Mouse (Mus musculus) megakaryocyte, embryonic 14.5 days (primary cell): ENCODE data around the gene 1700025G04Rik.

ENCODE experiments used
- FLI1 ChIP-seq: IDR thresholded peaks from 2 replicates; pipeline ENCODE4 v1.6.1; 2012; ENCODE audit warnings: low read length, inconsistent platforms, mixed read lengths
- GATA1 ChIP-seq: IDR thresholded peaks from 3 replicates; pipeline ENCODE4 v1.6.1; 2012; ENCODE audit warnings: mixed read lengths, low read length, inconsistent platforms, borderline replicate concordance

DNA sequence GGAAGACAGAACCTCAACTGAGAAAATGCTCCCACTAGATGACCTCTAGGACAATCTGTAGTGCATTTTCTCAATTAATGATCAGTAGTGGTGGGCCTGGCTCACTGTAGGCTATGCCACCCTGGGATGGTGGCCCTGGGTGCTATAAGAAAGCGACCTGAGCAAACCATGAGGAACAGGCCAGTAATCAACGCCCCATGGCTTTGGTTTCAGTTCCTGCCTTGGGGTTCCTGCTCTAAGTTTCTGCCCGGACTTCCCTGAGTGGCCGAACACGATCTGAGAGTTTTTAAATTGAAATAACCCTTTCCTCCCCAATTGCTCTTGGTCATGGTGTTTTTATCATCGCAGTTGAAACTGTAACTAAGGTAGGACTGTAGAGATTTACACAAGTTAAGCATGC lies 69.1 kb downstream of the 1700025G04Rik start:
- no peak for TF ChIP-seq GATA1
- no peak for TF ChIP-seq FLI1
